Mouse (Mus musculus) heart, postnatal 10 days (tissue): Measurements from ENCODE around the gene Nrn1. TPM values are rescaled to one million over a fixed set of nuclear protein-coding genes. Genes with fewer than 3 reads are reported as not detected.
A peak's percentile ranks its signal among the peaks of the same experiment; 100 is the strongest.

ENCODE experiments used
- DNase-seq, 2 experiments: peaks; one replicate each; pipeline ENCODE4 v3.0.0; 2021
- intact Hi-C: fragments of 180-260 bp; cut with DNase I; formaldehyde crosslinking; loops from one replicate; pipeline ENCODE4 v1.15.1; 2025
- total RNA-seq, 2 experiments: library from RNA; stranded (reverse); gene quantifications; 2 replicates each; pipeline ENCODE4 v1.2.3; 2021

Gene Nrn1
- total RNA-seq, 2 experiments from 2014 or later: 0.94 to 1.1 TPM

- intact Hi-C loops: loop anchor here (5.0 to 10.0 kb wide), 2 partner anchors 445 to 712 kb away; no protein-coding TSS in a partner anchor
- peak in 1 of 2 experiments; percentile 23 for DNase-seq
Measured at GRCm38 (mm10) chr13:36726951-36727778, 7.8 kb downstream of the Nrn1 start.

- intact Hi-C loops: loop anchor here (5.0 to 10.0 kb wide), 2 partner anchors 444 to 712 kb away; no protein-coding TSS in a partner anchor
- DNase-seq: peak in 1 of 2 experiments; percentile 24
Measured at GRCm38 (mm10) chr13:36726551-36726950, 8.4 kb downstream of the Nrn1 start.

- peak in 1 of 2 experiments; percentile 16 for DNase-seq
- intact Hi-C loops: loop anchor here (5.0 to 10.0 kb wide), 2 partner anchors 444 to 711 kb away; no protein-coding TSS in a partner anchor
Measured at GRCm38 (mm10) chr13:36725881-36726280, 9.1 kb downstream of the Nrn1 start.

GRCm38 (mm10) chr13:36724533-36725470, 10.1 kb downstream of the Nrn1 start:
- intact Hi-C loops: loop anchor here (5.0 to 10.0 kb wide), 2 partner anchors 443 to 710 kb away; no protein-coding TSS in a partner anchor
- peak; percentile 28 to 34 for DNase-seq

- intact Hi-C loops: loop anchor here (10.0 kb wide), 1 partner anchor 709 kb away; no protein-coding TSS in a partner anchor
- DNase-seq: no peak
Measured at GRCm38 (mm10) chr13:36723726-36724300, 11.1 kb downstream of the Nrn1 start.

GRCm38 (mm10) chr13:36722309-36722708, 12.6 kb downstream of the Nrn1 start:
- no peak for DNase-seq

GRCm38 (mm10) chr13:36720297-36721017, 14.5 kb downstream of the Nrn1 start:
- DNase-seq: no peak
- intact Hi-C loops: loop anchor here (10.0 kb wide), 1 partner anchor 706 kb away; no protein-coding TSS in a partner anchor

More at GRCm38 (mm10) chr13:36722309-36722708, 12.6 kb downstream of the Nrn1 start:
- intact Hi-C loops: loop anchor here (10.0 kb wide), 1 partner anchor 708 kb away; no protein-coding TSS in a partner anchor

- peak; percentile 52 to 63 for DNase-seq
- intact Hi-C loops: no loop called here
Measured at GRCm38 (mm10) chr13:36717376-36717775, 17.6 kb downstream of the Nrn1 start.

- DNase-seq: no peak
- intact Hi-C loops: no loop called here
Measured at GRCm38 (mm10) chr13:36716708-36717107, 18.2 kb downstream of the Nrn1 start.

- no peak for DNase-seq
- intact Hi-C loops: no loop called here
Measured at GRCm38 (mm10) chr13:36714101-36714500, 20.8 kb downstream of the Nrn1 start.

GRCm38 (mm10) chr13:36707088-36707690, 27.7 kb downstream of the Nrn1 start:
- DNase-seq: no peak
- intact Hi-C loops: no loop called here

- DNase-seq: peak; percentile 62 to 67
- intact Hi-C loops: no loop called here
Measured at GRCm38 (mm10) chr13:36696351-36696771, 38.6 kb downstream of the Nrn1 start.

GRCm38 (mm10) chr13:36695516-36696201, 39.3 kb downstream of the Nrn1 start:
- intact Hi-C loops: no loop called here

GRCm38 (mm10) chr13:36683581-36683980, 51.4 kb downstream of the Nrn1 start:
- intact Hi-C loops: loop anchor here (10.0 kb wide), 1 partner anchor 511 kb away; no protein-coding TSS in a partner anchor
- DNase-seq: peak; percentile 2 to 4

More at GRCm38 (mm10) chr13:36695516-36696201, 39.3 kb downstream of the Nrn1 start:
- peak; percentile 23 to 24 for DNase-seq

- intact Hi-C loops: loop anchor here (10.0 kb wide), 1 partner anchor 514 kb away; no protein-coding TSS in a partner anchor
- DNase-seq: no peak
Measured at GRCm38 (mm10) chr13:36680690-36681355, 54.1 kb downstream of the Nrn1 start.

GRCm38 (mm10) chr13:36679345-36679744, 55.6 kb downstream of the Nrn1 start:
- no peak for DNase-seq
- intact Hi-C loops: no loop called here
